Mouse (Mus musculus): Measurements from ENCODE around the gene Sufu.

- no peak for TF ChIP-seq CTCF (IDR thresholded peaks at IDR 0.05)
- no peak for TF ChIP-seq EP300 (IDR thresholded peaks at IDR 0.05)
These were observed 70.4 kb downstream of the Sufu start for GRCm38 (mm10) chr19:46467051-46467503.
